Mouse (Mus musculus): ENCODE results near the gene Col18a1.

GRCm38 (mm10) chr10:77093817-77094216 is 72.5 kb downstream of the Col18a1 start:
- TF ChIP-seq CTCF (IDR thresholded peaks at IDR 0.05; ENCODE audit: borderline replicate concordance, insufficient read depth, low read depth, low read length): no peak
- TF ChIP-seq POLR2A (IDR thresholded peaks at IDR 0.05; ENCODE audit: borderline replicate concordance, insufficient read depth, low read length): no peak
